Mouse (Mus musculus): ENCODE measurements around the gene Cdh3.

DNA sequence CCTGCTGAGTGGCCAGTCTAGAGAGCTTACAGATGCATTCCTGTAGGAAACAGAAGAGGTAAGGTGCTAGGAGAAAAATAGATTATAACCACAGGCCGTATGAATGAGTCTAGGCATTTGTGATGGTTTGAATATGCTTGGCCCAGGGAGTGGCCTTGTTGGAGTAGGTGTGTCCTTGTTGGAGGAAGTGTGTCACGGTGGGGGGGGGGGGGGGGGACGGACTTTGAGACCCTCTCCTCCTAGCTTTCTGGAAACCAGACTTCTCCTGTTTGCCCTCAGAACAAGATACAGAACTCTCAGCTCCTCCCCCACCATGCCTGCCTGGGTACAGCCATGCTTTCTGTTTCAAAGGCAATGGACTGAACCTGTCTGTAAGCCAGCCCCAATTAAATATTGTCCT, 81.8 kb downstream of the Cdh3 start:
- no peak for TF ChIP-seq CTCF (IDR thresholded peaks at IDR 0.05; ENCODE audit: borderline replicate concordance, extremely low read depth, insufficient read depth, insufficient read length)
- no peak for TF ChIP-seq POLR2A (IDR thresholded peaks at IDR 0.05; ENCODE audit: borderline replicate concordance, extremely low read depth, insufficient read depth, insufficient read length, poor library complexity, severe bottlenecking)
